Mouse (Mus musculus) heart, adult 18-20 months (tissue): Measurements from ENCODE around the gene Efemp2. TPM values are rescaled to one million over a fixed set of nuclear protein-coding genes. Genes with fewer than 3 reads are reported as not detected.
A peak's percentile ranks its signal among the peaks of the same experiment; 100 is the strongest.

Experiments used
- DNase-seq, 2 experiments: peaks; one replicate each; pipeline ENCODE4 v3.0.0; 2021 to 2022; ENCODE audit warnings: mixed read lengths in 1 of 2
- total RNA-seq, 2 experiments: library from RNA; stranded (reverse); gene quantifications; 2 replicates each; pipeline ENCODE4 v1.2.3; 2021

The Efemp2 gene
- total RNA-seq, 2 experiments from 2014 or later, result 7.2 to 7.9 TPM

- DNase-seq, result no peak
These were observed 22.0 kb upstream of the Efemp2 start for GRCm38 (mm10) chr19:5451766-5452165.

- no peak for DNase-seq
These were observed 18.7 kb upstream of the Efemp2 start for GRCm38 (mm10) chr19:5455037-5455436.

- DNase-seq, result peak in 1 of 2 experiments; percentile 33
These were observed 18.2 kb upstream of the Efemp2 start for GRCm38 (mm10) chr19:5455568-5455967.

- peak; percentile 69 to 76 for DNase-seq
These were observed 17.4 kb upstream of the Efemp2 start for GRCm38 (mm10) chr19:5456241-5456921.

GRCm38 (mm10) chr19:5456922-5457745 lies 16.6 kb upstream of the Efemp2 start:
- peak; percentile 97 for DNase-seq

GRCm38 (mm10) chr19:5457746-5458442 lies 15.9 kb upstream of the Efemp2 start, which contains the start of gene Ccdc85b:
Gene Ccdc85b (minus strand): TSS chr19:5457894.
- DNase-seq, result no peak

- DNase-seq, result peak; percentile 48 to 53
These were observed 14.7 kb upstream of the Efemp2 start for GRCm38 (mm10) chr19:5459019-5459418.

- no peak for DNase-seq
These were observed 13.9 kb upstream of the Efemp2 start for GRCm38 (mm10) chr19:5459896-5460295.

- peak; percentile 90 to 92 for DNase-seq
These were observed 13.3 kb upstream of the Efemp2 start, which contains the start of gene Fibp for GRCm38 (mm10) chr19:5460465-5460911. Gene Fibp (plus strand): TSS chr19:5460615.

GRCm38 (mm10) chr19:5461411-5461810 lies 12.3 kb upstream of the Efemp2 start:
- DNase-seq, result no peak

GRCm38 (mm10) chr19:5463212-5463611 lies 10.5 kb upstream of the Efemp2 start:
- DNase-seq, result no peak

GRCm38 (mm10) chr19:5463791-5464562 lies 9.8 kb upstream of the Efemp2 start:
- DNase-seq, result peak; percentile 52 to 72

GRCm38 (mm10) chr19:5465037-5465436 lies 8.7 kb upstream of the Efemp2 start:
- no peak for DNase-seq

- no peak for DNase-seq
These were observed 6.7 kb upstream of the Efemp2 start for GRCm38 (mm10) chr19:5466916-5467500.

GRCm38 (mm10) chr19:5468374-5468773 lies 5.4 kb upstream of the Efemp2 start, which contains the start of gene Ctsw:
Gene Ctsw (minus strand): TSS chr19:5468507.
- no peak for DNase-seq

- no peak for DNase-seq
These were observed 1.9 kb upstream of the Efemp2 start for GRCm38 (mm10) chr19:5471846-5472245.

- no peak for DNase-seq
These were observed 897 bp upstream of the Efemp2 start for GRCm38 (mm10) chr19:5472857-5473256.

- peak; percentile 55 to 59 for DNase-seq
These were observed 721 bp downstream of the Efemp2 start for GRCm38 (mm10) chr19:5474281-5475068.

- peak in 1 of 2 experiments; percentile 43 for DNase-seq
These were observed 1.4 kb downstream of the Efemp2 start for GRCm38 (mm10) chr19:5475069-5475714.
